Mouse (Mus musculus): Measurements from ENCODE around the gene Muc2. TPM values are rescaled to one million over a fixed set of nuclear protein-coding genes. Genes with fewer than 3 reads are reported as not detected.

Gene Muc2
- total and polyA plus RNA-seq, 3 experiments = not detected

GRCm38 (mm10) chr7:141687330-141687729 lies 2.8 kb upstream of the Muc2 start:
- no peak for DNase-seq (ENCODE audit: extremely low read depth)
- dilution Hi-C loops (cut with MboI; ENCODE audit: extremely low pct_ligation_motif_present, extremely low pct_unique_long_range_greater_than_20kb, low sequenced_read_pairs) = no loop called here
- TF ChIP-seq TBP (conservative IDR thresholded peaks at IDR 0.05; ENCODE audit: low read depth, low read length) = no peak
- TF ChIP-seq RAD21 (IDR thresholded peaks at IDR 0.05; ENCODE audit: low read depth, low read length) = no peak
- TF ChIP-seq HCFC1 (IDR thresholded peaks at IDR 0.05; ENCODE audit: low read depth, low read length) = no peak
- TF ChIP-seq MXI1 (IDR thresholded peaks at IDR 0.05; ENCODE audit: low read depth, low read length) = no peak
- TF ChIP-seq POLR2AphosphoS2 (IDR thresholded peaks at IDR 0.05; ENCODE audit: low read depth, low read length) = no peak
- TF ChIP-seq ELF1 (IDR thresholded peaks at IDR 0.05; ENCODE audit: low read depth, low read length) = no peak
- Histone ChIP-seq H3K4me3 (replicated peaks in 1 of 3; ENCODE audit: low read depth in 2 of 3, low read length in 2 of 3, poor library complexity in 1 of 3) (no peak overlapping the region), H3K27me3 (replicated peaks) (peaks cover 95% of the 10 kb centered on the region), H3K9ac (ENCODE audit: insufficient read depth, low read depth) (no peak overlapping the region), H3K4me2 (ENCODE audit: insufficient read depth, low read depth, poor library complexity, severe bottlenecking) (no peak overlapping the region), H3K4me1 (ENCODE audit: control insufficient read depth in 1 of 2, insufficient read depth in 2 of 2) (no peaks in the 10 kb centered on the region), H3K36me3 (replicated peaks in 1 of 2; ENCODE audit: control insufficient read depth in 1 of 2, insufficient read depth in 1 of 2, low read length in 1 of 2) (no peaks in the 10 kb centered on the region), H3K9me3 (replicated peaks; ENCODE audit: low read length) (no peaks in the 10 kb centered on the region), H3K79me2 (replicated peaks; ENCODE audit: control insufficient read depth, extremely low read depth, insufficient read depth, poor library complexity, severe bottlenecking) (no peaks in the 10 kb centered on the region), H3K27ac (ENCODE audit: insufficient read depth, low read depth) (no peak overlapping the region)
- in situ Hi-C loops (cut with MboI; ENCODE audit: low pct_ligation_motif_present, low pct_unique_long_range_greater_than_20kb, low sequenced_read_pairs) = no loop called here

- H3K9me3 ChIP-seq (replicated peaks; ENCODE audit: low read length) = no peaks in the 10 kb centered on the region
- dilution Hi-C loops (cut with MboI; ENCODE audit: extremely low pct_ligation_motif_present, extremely low pct_unique_long_range_greater_than_20kb, low sequenced_read_pairs) = no loop called here
- H3K4me1 ChIP-seq (ENCODE audit: control insufficient read depth in 1 of 2, insufficient read depth in 2 of 2) = no peaks in the 10 kb centered on the region
- no peak overlapping the region for H3K4me3 ChIP-seq (replicated peaks in 1 of 3; ENCODE audit: low read depth in 2 of 3, low read length in 2 of 3, poor library complexity in 1 of 3)
- H3K36me3 ChIP-seq (replicated peaks in 1 of 2; ENCODE audit: control insufficient read depth in 1 of 2, insufficient read depth in 1 of 2, low read length in 1 of 2) = no peaks in the 10 kb centered on the region
- no peak overlapping the region for H3K4me2 ChIP-seq (ENCODE audit: insufficient read depth, low read depth, poor library complexity, severe bottlenecking)
- in situ Hi-C loops (cut with MboI; ENCODE audit: low pct_ligation_motif_present, low pct_unique_long_range_greater_than_20kb, low sequenced_read_pairs) = no loop called here
- no peak for DNase-seq (ENCODE audit: extremely low read depth)
- TF ChIP-seq IRF4 (IDR thresholded peaks at IDR 0.05; ENCODE audit: low read depth, low read length) (no peak), ZKSCAN1 (IDR thresholded peaks at IDR 0.05; ENCODE audit: borderline replicate concordance, low read depth, low read length) (no peak), MXI1 (IDR thresholded peaks at IDR 0.05; ENCODE audit: low read depth, low read length) (no peak), CTCF (conservative IDR thresholded peaks at IDR 0.05 in 1 of 2, IDR thresholded peaks at IDR 0.05 in 1 of 2; ENCODE audit: low read depth in 2 of 2, low read length in 2 of 2) (no peak), ZMIZ1 (IDR thresholded peaks at IDR 0.05; ENCODE audit: low read depth, low read length) (no peak), HCFC1 (IDR thresholded peaks at IDR 0.05; ENCODE audit: low read depth, low read length) (no peak), PAX5 (IDR thresholded peaks at IDR 0.05; ENCODE audit: low read length) (no peak), NELFE (IDR thresholded peaks at IDR 0.05; ENCODE audit: low read depth, low read length) (no peak), TCF12 (IDR thresholded peaks at IDR 0.05; ENCODE audit: low read depth, low read length) (no peak), E2F4 (IDR thresholded peaks at IDR 0.05; ENCODE audit: insufficient replicate concordance, low read depth, low read length) (no peak), JUN (IDR thresholded peaks at IDR 0.05; ENCODE audit: insufficient read depth, low read depth, low read length) (no peak), CHD2 (IDR thresholded peaks at IDR 0.05; ENCODE audit: low read length) (no peak), MAX (IDR thresholded peaks at IDR 0.05; ENCODE audit: low read length) (no peak), NRF1 (IDR thresholded peaks at IDR 0.05; ENCODE audit: low read depth, low read length) (no peak), ETS1 (conservative IDR thresholded peaks at IDR 0.05; ENCODE audit: low read depth, low read length) (no peak), ZC3H11A (IDR thresholded peaks at IDR 0.05; ENCODE audit: low read depth, low read length) (no peak), SMC3 (IDR thresholded peaks at IDR 0.05; ENCODE audit: low read depth, low read length) (no peak)
- peaks cover 99% of the 10 kb centered on the region for H3K27me3 ChIP-seq (replicated peaks)
- no peaks in the 10 kb centered on the region for H3K79me2 ChIP-seq (replicated peaks; ENCODE audit: control insufficient read depth, extremely low read depth, insufficient read depth, poor library complexity, severe bottlenecking)
- H3K27ac ChIP-seq (ENCODE audit: insufficient read depth, low read depth) = no peak overlapping the region
- no peak overlapping the region for H3K9ac ChIP-seq (ENCODE audit: insufficient read depth, low read depth)
Measured at GRCm38 (mm10) chr7:141693591-141694273, 3.6 kb downstream of the Muc2 start.
